Mouse (Mus musculus): Measurements from ENCODE around the gene Ercc4.

GRCm38 (mm10) chr16:13159927-13160644, 50.6 kb downstream of the Ercc4 start:
- TF ChIP-seq GATA1 (IDR thresholded peaks at IDR 0.05; ENCODE audit: low read length): no peak
- TF ChIP-seq TAL1 (IDR thresholded peaks at IDR 0.05; ENCODE audit: low read length): no peak
